Mouse (Mus musculus) C2C12 (cell line): ENCODE data around the gene Gm37240.

Source experiments
- CEBPB ChIP-seq: IDR thresholded peaks from one replicate; pipeline ENCODE4 v1.6.1; 2011; ENCODE audit warnings: low read depth, mild to moderate bottlenecking, control low read depth, moderate library complexity
- CTCF ChIP-seq: IDR thresholded peaks from one replicate; pipeline ENCODE4 v1.5.1; 2011; ENCODE audit not compliant: control insufficient read depth, insufficient read depth, insufficient read length
- FOSL1 ChIP-seq: IDR thresholded peaks from one replicate; pipeline ENCODE4 v1.8.0; 2011; ENCODE audit warnings: mild to moderate bottlenecking, low read length; ENCODE audit not compliant: poor library complexity, insufficient read depth, severe bottlenecking
- MAX ChIP-seq: IDR thresholded peaks from one replicate; pipeline ENCODE4 v1.6.1; 2011; ENCODE audit warnings: mild to moderate bottlenecking, control low read depth
- MYOD1 ChIP-seq: IDR thresholded peaks from one replicate; pipeline ENCODE4 v1.6.1; 2011; ENCODE audit warnings: low read depth; ENCODE audit not compliant: control insufficient read depth, insufficient read length
- MYOG ChIP-seq: IDR thresholded peaks from one replicate; pipeline ENCODE4 v1.6.1; 2011; ENCODE audit not compliant: control insufficient read depth, insufficient read length; ENCODE audit errors: extremely low read depth
- USF1 ChIP-seq: IDR thresholded peaks from one replicate; pipeline ENCODE4 v1.6.1; 2011; ENCODE audit warnings: low read depth, mild to moderate bottlenecking, control low read depth, moderate library complexity

DNA sequence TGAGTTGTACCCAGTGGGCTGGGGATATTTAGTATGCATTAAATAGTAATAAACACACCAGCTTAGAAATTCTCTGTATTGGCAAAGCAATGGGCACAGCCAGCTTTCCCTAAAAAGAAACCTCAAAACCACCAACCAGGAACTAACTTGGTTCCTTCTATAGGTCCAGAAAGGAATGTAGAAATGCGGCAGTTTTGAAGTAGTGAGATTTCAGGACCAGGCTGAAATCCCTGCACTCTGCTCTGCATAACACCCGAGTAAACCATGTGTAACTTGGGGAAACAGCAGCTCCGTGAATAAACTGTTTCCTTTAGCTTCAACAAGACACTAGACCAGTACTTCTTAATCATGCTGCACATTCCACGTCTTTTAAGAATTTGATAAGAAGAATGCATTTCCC lies 1306.6 kb downstream of the Gm37240 start:
- TF ChIP-seq CTCF (no peak), MAX (no peak), MYOG (no peak), MYOD1 (no peak), USF1 (no peak), CEBPB (no peak), FOSL1 (no peak)
